Mouse (Mus musculus) cortical plate, adult 2 months (tissue): Measurements from ENCODE around the gene Sec1. TPM values are rescaled to one million over a fixed set of nuclear protein-coding genes. Genes with fewer than 3 reads are reported as not detected.

Experiments used
- H3K27ac ChIP-seq: fragments of 200-500 bp; 2 replicates; pipeline ENCODE4 v1.5.1; 2012; ENCODE audit warnings: low read length, control low read depth, inconsistent platforms; ENCODE audit not compliant: insufficient read depth
- H3K4me1 ChIP-seq: fragments of 200-500 bp; 2 replicates; pipeline ENCODE4 v1.6.1; 2011; ENCODE audit warnings: low read length; ENCODE audit not compliant: control insufficient read depth, insufficient read depth
- H3K4me3 ChIP-seq: fragments of 200-500 bp; 2 replicates; pipeline ENCODE4 v1.5.1; 2011; ENCODE audit warnings: mild to moderate bottlenecking, low read length, control low read depth; ENCODE audit not compliant: insufficient read depth
- CTCF ChIP-seq: fragments of 200-500 bp; IDR thresholded peaks from 2 replicates; pipeline ENCODE4 v1.5.1; 2011; ENCODE audit warnings: mild to moderate bottlenecking, control low read depth, low read length; ENCODE audit not compliant: insufficient read depth; ENCODE audit errors: extremely low read depth
- POLR2A ChIP-seq: fragments of 200-500 bp; IDR thresholded peaks from 2 replicates; pipeline ENCODE4 v1.6.1; 2011; ENCODE audit warnings: mild to moderate bottlenecking, low read length, control low read depth; ENCODE audit not compliant: insufficient read depth; ENCODE audit errors: extremely low read depth
- polyA plus RNA-seq: library from polyadenylated mRNA; depleted of rRNA; stranded (reverse); fragments of >200 nt; gene quantifications from 2 replicates; pipeline ENCODE4 v1.2.3, GENCODE M21; 2012; rRNA removed

The Sec1 gene
- polyA plus RNA-seq, result 6.6 and 8.0 TPM in 2 replicates

DNA sequence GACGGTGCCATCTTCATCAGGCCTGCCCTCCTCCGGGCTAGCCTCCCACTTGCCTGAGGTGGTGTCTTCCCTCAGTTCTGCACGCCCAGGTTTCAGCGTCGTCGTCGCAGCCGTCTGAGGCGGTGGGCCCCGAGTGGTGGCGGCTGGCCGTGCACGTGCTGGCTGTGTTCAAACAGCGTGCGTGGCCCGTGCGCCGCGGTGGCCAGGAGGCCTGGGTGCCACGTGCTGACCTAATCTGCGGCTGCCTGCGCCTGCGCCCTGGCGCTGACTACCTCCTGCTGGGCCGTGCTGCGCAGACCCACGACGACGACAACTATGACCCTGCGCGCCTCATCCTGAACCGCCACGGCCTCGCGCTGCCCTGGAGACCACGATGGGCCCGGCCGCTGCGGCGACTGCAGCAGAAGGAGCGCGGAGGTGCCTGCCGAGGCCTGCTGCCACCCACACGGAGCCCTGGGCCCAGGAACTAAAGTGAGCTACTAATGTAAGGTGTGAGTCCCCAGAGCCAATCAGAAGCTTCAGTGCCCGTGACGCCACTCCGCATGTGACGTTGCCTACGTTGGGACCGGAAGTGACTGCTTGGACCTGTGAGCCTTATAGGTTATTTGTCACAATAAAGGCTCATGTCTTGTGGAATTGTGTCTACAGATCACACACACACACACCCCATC, at the start of gene Sec1:
TSS of gene Sec1 (minus strand) at position 482 of the 671 bp plus-strand sequence.
- H3K4me1 ChIP-seq, result peaks cover 1% of the 10 kb centered on the region; the same call in 1 of the 2 replicates
- H3K4me3 ChIP-seq, result no peak within 1 kb of the TSS
- no peak for TF ChIP-seq CTCF
- no peak within 1 kb of the TSS for H3K27ac ChIP-seq

DNA sequence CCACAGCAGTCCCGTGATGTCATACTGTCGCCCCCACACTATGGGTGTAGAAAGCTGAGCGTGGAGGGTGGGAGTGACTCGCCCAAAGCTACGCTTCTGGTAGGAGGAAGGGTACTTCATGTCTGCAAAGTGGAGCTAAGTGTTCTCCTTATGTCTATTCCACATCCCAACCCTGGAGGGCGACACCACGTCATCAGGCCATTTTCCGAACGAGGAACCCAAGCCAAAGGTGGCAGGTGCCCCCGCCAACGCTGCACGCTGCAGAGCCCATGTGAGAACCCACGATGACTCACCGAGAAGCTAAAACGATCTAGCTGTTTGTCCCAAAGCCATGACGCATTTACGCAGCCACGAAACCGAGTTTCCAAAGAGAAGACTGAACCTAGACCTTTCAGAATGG, 48.1 kb upstream of the Sec1 start:
- TF ChIP-seq POLR2A (no peak), CTCF (peak; percentile 38)
- Histone ChIP-seq H3K27ac (peak overlapping the region; percentile 16; the same call in 1 of the 2 replicates), H3K4me3 (peak overlapping the region; percentile 35)

DNA sequence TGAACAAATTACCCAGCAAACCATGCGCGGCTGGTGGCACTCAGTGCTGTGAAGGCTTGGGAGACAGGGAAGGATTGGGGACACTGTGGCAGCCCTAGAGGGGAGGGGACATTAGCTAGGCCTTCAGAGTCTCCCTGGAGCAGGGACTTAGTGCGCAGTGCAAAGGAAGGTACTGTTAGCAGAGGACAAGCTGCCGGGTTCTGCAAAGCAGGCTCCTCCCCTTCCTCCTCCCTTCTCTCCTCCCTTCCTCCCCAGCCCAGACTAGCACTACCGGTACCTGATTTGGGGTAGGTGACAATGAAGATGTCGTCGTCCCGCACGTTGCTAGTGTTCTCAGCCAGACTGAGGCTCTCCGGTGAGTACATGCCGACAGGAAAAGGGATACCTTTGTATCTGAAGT, 47.6 kb upstream of the Sec1 start:
- no peaks in the 10 kb centered on the region for H3K4me1 ChIP-seq
- TF ChIP-seq CTCF, result no peak
- TF ChIP-seq POLR2A, result peak; percentile 96
- peak overlapping the region; percentile 18 for H3K27ac ChIP-seq
- H3K4me3 ChIP-seq, result peak overlapping the region; percentile 35

More for the DNA sequence above, 48.1 kb upstream of the Sec1 start:
- no peaks in the 10 kb centered on the region for H3K4me1 ChIP-seq

DNA sequence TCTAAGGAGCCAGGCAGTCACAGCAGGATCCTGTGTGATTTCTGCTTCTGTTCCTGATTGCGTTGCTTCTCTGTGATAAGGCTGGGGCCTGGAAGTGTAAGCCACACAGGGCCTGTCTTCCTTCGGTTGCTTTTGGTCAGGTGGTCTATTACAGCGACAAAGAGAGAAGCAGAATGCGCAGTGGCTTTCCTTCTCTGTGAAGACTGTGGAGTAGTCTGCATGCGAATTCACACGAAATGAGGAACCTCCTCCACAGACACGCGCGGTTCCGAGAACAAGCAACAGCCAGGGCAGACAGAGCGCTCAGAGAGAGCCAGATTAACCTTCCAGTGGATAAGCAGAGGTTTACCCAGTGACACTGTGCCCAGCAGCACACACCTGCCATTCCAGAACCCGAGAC, 47.1 kb upstream of the Sec1 start:
- no peaks in the 10 kb centered on the region for H3K4me1 ChIP-seq
- TF ChIP-seq CTCF (no peak), POLR2A (no peak)
- H3K4me3 ChIP-seq, result peak overlapping the region; percentile 35
- H3K27ac ChIP-seq, result peak overlapping the region; percentile 18

DNA sequence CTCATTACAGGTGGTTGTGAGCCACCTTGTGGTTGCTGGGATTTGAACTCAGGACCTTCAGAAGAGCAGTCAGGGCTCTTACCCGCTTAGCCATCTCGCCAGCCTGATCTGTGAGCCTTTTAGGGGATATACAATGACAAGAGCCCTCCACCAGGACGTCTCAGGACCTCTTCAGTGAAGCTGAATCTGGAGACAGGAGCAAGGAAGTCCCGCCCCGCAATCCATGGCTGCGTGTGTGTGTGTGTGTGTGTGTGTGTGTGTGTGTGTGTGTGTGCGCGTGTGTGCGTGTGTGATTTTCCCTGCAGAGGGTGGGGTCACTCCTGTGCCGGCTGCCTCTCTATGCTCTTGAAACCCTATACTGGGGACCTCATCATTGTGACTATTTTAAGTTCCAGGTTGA, 45.6 kb upstream of the Sec1 start:
- Histone ChIP-seq H3K4me3 (no peak overlapping the region), H3K4me1 (no peaks in the 10 kb centered on the region), H3K27ac (no peak overlapping the region)
- TF ChIP-seq CTCF (no peak), POLR2A (no peak)

DNA sequence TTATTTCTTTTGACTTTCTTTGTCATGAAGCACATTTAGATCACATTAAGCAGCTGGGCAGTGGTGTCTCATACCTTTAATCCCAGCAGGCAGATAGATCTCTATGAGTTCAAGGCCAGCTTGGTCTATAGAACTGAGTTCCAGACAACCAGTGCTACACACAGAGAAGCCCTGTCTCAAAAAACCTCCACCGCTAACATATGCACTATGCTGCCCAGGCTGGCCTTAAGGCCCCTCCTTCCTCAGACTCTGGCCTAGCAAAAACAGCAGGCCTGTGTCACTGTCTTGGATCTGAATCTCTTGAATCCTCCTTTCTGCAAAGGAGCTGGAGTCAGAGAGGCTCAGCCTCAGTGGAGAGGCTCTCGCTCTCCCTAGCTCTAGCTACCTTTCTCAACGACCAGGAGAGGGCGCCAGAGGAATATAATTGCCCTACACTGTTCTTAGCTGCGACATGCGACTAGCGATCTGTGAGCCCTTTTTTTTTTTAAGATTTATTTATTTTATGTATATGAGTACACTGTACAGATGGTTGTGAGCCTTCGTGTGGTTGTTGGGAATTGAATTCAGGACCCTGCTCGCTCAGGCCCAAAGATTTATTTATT, 45.1 kb upstream of the Sec1 start:
- TF ChIP-seq POLR2A (no peak), CTCF (peak; percentile 86)
- Histone ChIP-seq H3K27ac (no peak overlapping the region), H3K4me1 (no peaks in the 10 kb centered on the region), H3K4me3 (no peak overlapping the region)

DNA sequence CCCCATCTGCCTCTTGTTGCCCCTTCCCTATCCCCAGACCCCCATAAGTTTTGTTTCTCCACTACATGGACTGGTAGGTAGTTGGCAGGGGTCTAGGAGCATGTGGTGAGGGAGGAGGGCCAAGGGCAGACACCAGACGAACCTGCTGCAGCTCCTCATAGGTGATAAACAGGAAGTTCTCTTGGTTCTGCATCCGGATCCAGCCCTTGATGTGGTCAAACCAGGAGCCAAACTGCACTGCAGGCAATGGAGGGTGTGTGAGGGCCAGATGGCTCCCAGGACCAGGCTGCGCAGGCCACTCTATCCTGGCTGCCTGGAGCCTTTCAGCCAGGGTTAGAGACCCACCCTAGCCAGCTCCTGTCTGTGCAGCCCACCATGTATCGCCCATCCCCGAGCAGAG, 39.3 kb upstream of the Sec1 start:
- Histone ChIP-seq H3K27ac (no peak overlapping the region), H3K4me1 (no peaks in the 10 kb centered on the region), H3K4me3 (no peak overlapping the region)
- TF ChIP-seq CTCF (no peak), POLR2A (no peak)

DNA sequence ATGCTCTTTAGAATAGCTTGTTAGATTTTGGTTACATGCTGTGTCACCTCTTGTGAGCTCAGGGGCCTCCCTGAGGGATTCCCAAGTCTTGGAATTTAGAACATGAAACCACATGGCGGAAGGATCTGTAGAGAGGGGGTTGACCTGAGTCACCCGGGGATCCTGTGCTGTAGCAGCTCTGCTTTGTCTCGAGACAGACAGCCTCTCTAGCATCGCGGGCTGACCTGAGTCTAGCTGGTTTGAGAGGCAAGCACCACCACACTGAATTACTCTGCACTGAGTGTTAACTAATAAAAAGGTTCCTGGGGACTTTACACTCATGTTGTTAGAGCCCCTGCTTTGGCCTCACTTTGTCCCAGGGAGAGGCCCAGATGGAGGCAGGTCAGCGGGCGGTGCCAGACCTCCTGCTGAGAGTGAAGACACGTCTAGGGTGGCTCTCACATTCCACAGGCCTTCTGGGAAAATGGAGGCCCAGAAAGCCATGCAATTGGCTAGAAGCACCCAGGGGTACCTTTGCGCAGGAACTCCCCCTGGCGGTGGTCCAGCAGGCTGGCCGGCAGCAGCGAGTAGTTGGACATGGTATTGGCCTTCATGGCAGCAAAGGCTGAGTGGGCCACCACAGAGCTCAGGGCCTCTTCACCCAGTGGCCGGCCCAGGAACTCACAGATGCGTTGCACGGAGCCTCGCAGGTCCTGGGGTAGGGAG, 36.7 kb upstream of the Sec1 start:
- Histone ChIP-seq H3K4me3 (no peak overlapping the region), H3K27ac (no peak overlapping the region), H3K4me1 (no peaks in the 10 kb centered on the region)
- TF ChIP-seq CTCF, result no peak
- no peak for TF ChIP-seq POLR2A

DNA sequence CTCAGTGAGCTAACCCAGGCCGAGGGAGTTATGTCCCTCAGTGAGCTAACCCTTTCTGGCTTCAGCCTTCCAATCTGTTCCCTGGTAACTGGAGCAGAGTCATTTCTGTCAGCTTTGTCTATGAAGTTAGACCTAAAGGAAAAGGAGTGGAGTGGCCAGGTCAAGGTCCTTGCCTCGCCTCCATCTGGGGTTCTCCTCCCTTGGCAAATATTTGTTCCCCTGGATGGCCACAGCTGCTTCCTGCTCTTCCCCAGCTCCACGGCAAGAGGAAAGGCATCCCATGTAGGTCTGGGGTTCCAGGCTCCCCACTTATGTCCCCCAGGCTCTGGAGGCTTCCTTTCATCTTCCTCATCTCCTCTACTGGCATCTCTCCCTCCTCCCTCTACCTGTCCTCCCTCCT, 33.4 kb upstream of the Sec1 start:
- H3K27ac ChIP-seq, result no peak overlapping the region
- no peak for TF ChIP-seq CTCF
- no peak for TF ChIP-seq POLR2A
- no peak overlapping the region for H3K4me3 ChIP-seq
- no peaks in the 10 kb centered on the region for H3K4me1 ChIP-seq

DNA sequence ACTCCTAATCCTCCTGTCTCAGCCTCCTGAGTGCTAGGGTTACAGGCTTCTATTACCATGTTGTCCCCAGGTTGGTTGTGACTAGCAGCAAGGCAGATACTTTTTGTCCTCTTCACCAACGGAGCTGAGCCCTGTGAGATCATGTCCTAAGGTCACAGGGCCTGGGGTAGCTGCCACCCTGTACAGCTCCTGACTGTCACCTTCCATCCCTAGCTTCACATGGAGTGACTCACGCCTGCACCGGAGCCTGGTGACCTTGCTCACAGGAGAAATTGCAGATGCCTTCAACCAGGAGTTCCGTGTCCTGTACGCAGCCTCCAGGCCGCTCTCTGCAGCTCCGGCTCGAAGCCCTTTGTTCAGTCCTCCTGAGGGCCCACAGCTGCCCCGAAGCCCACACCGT, 32.2 kb upstream of the Sec1 start:
- TF ChIP-seq CTCF (no peak), POLR2A (no peak)
- Histone ChIP-seq H3K27ac (no peak overlapping the region), H3K4me3 (no peak overlapping the region), H3K4me1 (no peaks in the 10 kb centered on the region)
